In the genomic region with DNA sequence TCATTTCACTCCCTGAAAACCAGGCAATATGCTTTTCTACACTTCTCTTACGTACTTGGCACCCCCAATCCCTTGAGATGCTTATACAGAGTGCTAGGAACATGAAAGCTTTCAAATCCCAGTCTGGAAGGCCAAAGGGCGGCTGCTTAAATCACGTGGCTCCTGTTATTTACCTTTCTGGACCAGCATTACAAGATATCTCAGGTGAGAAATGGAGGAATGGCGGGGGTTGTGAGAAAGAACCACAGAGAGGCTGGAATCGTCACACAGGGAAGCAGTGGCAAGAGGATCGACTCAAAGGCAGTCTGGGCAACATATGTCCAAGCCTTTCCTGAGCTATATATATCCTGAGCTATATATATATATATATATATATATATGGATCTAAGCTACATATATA, we compare ENCODE assay signal across 8 mouse cellular contexts. TPM values are rescaled to one million over a fixed set of nuclear protein-coding genes. Genes with fewer than 3 reads are reported as not detected.
A peak's percentile ranks its signal among the peaks of the same experiment; 100 is the strongest.
DNase-seq lines count a peak whose midpoint lies in the region; ATAC-seq and TF ChIP-seq lines count a peak whose summit lies in the region.

No protein-coding gene starts in this region.

- peak overlapping the region; percentile 85 for H3K4me2 ChIP-seq in liver, embryonic 11.5 days
- peak overlapping the region; percentile 60 for H3K4me2 ChIP-seq in stomach, embryonic 14.5 days (replicated peaks; ENCODE audit: low read depth, low read length)

- no peaks in the 10 kb centered on the region for H3K27me3 ChIP-seq in liver, adult 2 months (ENCODE audit: control insufficient read depth, insufficient read depth, low read length)
- no peaks in the 10 kb centered on the region for H3K27me3 ChIP-seq in liver, embryonic 11.5 days (replicated peaks; ENCODE audit: control insufficient read depth, insufficient read depth, low read length)
- no peaks in the 10 kb centered on the region for H3K27me3 ChIP-seq in stomach, embryonic 14.5 days (ENCODE audit: control insufficient read depth, insufficient read depth, low read length)

- WGBS in liver, adult 2 months, result 18% methylated on average over 6 of the region's 6 CpGs
- 30% methylated on average over 6 of the region's 6 CpGs for WGBS in liver, embryonic 11.5 days
- WGBS in stomach, embryonic 14.5 days, result 15% methylated on average over 6 of the region's 6 CpGs

- peaks cover 22% of the 10 kb centered on the region for H3K79me2 ChIP-seq in liver, adult 2 months (ENCODE audit: control insufficient read depth, insufficient read depth, low read length)

- peak overlapping the region; percentile 92 for H3K9ac ChIP-seq in liver, adult 2 months (ENCODE audit: low read depth, low read length)
- peak overlapping the region; percentile 79 for H3K9ac ChIP-seq in liver, embryonic 11.5 days (ENCODE audit: low read depth, low read length)
- peak overlapping the region; percentile 41 for H3K9ac ChIP-seq in stomach, embryonic 14.5 days (replicated peaks; ENCODE audit: low read depth, low read length)

- H3K4me3 ChIP-seq in liver, adult 2 months (ENCODE audit: insufficient read depth, low read depth, low read length), result peak overlapping the region; percentile 95
- H3K4me3 ChIP-seq in embryonic fibroblast, embryonic 13.5 days (ENCODE audit: insufficient read depth, low read length), result peak overlapping the region; percentile 64; the same call in 1 of the 2 replicates
- peak overlapping the region; percentile 63 for H3K4me3 ChIP-seq in liver, embryonic 11.5 days (ENCODE audit: low read depth, low read length)
- H3K4me3 ChIP-seq in stomach, embryonic 14.5 days (ENCODE audit: low read depth, low read length), result peak overlapping the region; percentile 40

- no peak for TF ChIP-seq CTCF in liver, adult 2 months (IDR thresholded peaks at IDR 0.05; ENCODE audit: low read depth, low read length)
- TF ChIP-seq CTCF in embryonic fibroblast, embryonic 13.5 days (IDR thresholded peaks at IDR 0.05; ENCODE audit: borderline replicate concordance, insufficient read depth, low read length), result no peak

- no peaks in the 10 kb centered on the region for H3K9me3 ChIP-seq in liver, embryonic 11.5 days (ENCODE audit: control insufficient read depth, low read length)
- no peaks in the 10 kb centered on the region for H3K9me3 ChIP-seq in stomach, embryonic 14.5 days (ENCODE audit: control insufficient read depth, low read depth, low read length)

- H3K36me3 ChIP-seq in liver, adult 2 months (ENCODE audit: control insufficient read depth, insufficient read depth, low read length), result peaks cover 11% of the 10 kb centered on the region; the same call in 1 of the 2 replicates
- 0 out of 2 replicates have a peak, but pooled peaks cover 6% of the 10 kb centered on the region for H3K36me3 ChIP-seq in liver, embryonic 11.5 days (ENCODE audit: control insufficient read depth, insufficient read depth, low read length)
- H3K36me3 ChIP-seq in stomach, embryonic 14.5 days (ENCODE audit: control insufficient read depth, insufficient read depth, low read length), result peaks cover 10% of the 10 kb centered on the region

- H3K4me1 ChIP-seq in liver, adult 2 months (ENCODE audit: control insufficient read depth, insufficient read depth, low read length), result peaks cover 20% of the 10 kb centered on the region
- H3K4me1 ChIP-seq in embryonic fibroblast, embryonic 13.5 days (ENCODE audit: control insufficient read depth, insufficient read depth, low read length), result peaks cover 11% of the 10 kb centered on the region; the same call in 1 of the 2 replicates
- peaks cover 20% of the 10 kb centered on the region for H3K4me1 ChIP-seq in liver, embryonic 11.5 days (replicated peaks; ENCODE audit: control insufficient read depth, insufficient read depth, low read length)
- peaks cover 17% of the 10 kb centered on the region for H3K4me1 ChIP-seq in stomach, embryonic 14.5 days (ENCODE audit: control insufficient read depth, insufficient read depth, low read length)

- peak overlapping the region; percentile 94 for H3K27ac ChIP-seq in liver, adult 2 months (replicated peaks; ENCODE audit: insufficient read depth, low read depth, low read length)
- H3K27ac ChIP-seq in embryonic fibroblast, embryonic 13.5 days (ENCODE audit: insufficient read depth, low read length), result no peak overlapping the region
- H3K27ac ChIP-seq in liver, embryonic 11.5 days (ENCODE audit: low read depth, low read length), result peak overlapping the region; percentile 77
- peak overlapping the region; percentile 35; the same call in 1 of the 2 replicates for H3K27ac ChIP-seq in stomach, embryonic 14.5 days (ENCODE audit: low read length)

- 0 out of 2 replicates have a peak, but pooled peaks have one; percentile 23 for TF ChIP-seq POLR2A in liver, adult 2 months (IDR thresholded peaks at IDR 0.05; ENCODE audit: extremely low read depth, insufficient read depth, low read length)
- TF ChIP-seq POLR2A in embryonic fibroblast, embryonic 13.5 days (IDR thresholded peaks at IDR 0.05; ENCODE audit: low read depth, low read length), result no peak

- peak; percentile 80 for DNase-seq in liver, adult 2 months (ENCODE audit: extremely low read depth, low read depth, low spot score)
- DNase-seq in liver, result no peak
- DNase-seq in liver, embryonic 11.5 days (ENCODE audit: low spot score), result no peak
- DNase-seq in thymus, postnatal 0 days (ENCODE audit: low spot score), result no peak
- no peak for DNase-seq in layer of hippocampus, adult 18-20 months (ENCODE audit: low spot score in 2 of 2)
- no peak for DNase-seq in frontal cortex, adult 2 months (ENCODE audit: extremely low spot score in 1 of 2, low spot score in 1 of 2)

- no peak for ATAC-seq in liver, embryonic 11.5 days (replicated peaks; ENCODE audit: low FRiP score)
- ATAC-seq in stomach, embryonic 14.5 days (ENCODE audit: insufficient number of reproducible peaks, insufficient read depth, low FRiP score, low read depth), result no peak

RNA-seq across cellular contexts. Expression of a gene that starts 0.6 kb away (rescaled TPM):
- total RNA-seq in liver, adult 2 months (2014; rRNA removed), result 9.8 and 11.4 TPM in 2 replicates
- 12.4 and 18.3 TPM in 2 replicates for polyA plus RNA-seq in liver, adult 2 months (2012; rRNA removed)
- 16.1 and 18.4 TPM in 2 replicates for polyA plus RNA-seq in embryonic fibroblast, embryonic 13.5 days (2011; ENCODE audit: insufficient read length, low read depth, missing spikeins)
- 6.0 and 7.1 TPM in 2 replicates for polyA plus RNA-seq in liver, embryonic 11.5 days (2014; fragmentation: Nextera tagmentation; extraction: Ambion mirVana)
- polyA plus RNA-seq in stomach, embryonic 14.5 days (2014; fragmentation: Nextera tagmentation; extraction: Ambion mirVana), result 10.1 and 13.3 TPM in 2 replicates
- polyA plus RNA-seq in thymus, postnatal 0 days (2015; fragmentation: Nextera tagmentation; extraction: Ambion mirVana), result 11.2 and 14.7 TPM in 2 replicates
- total RNA-seq in layer of hippocampus, adult 18-20 months (2021), result 10 to 100 TPM; 22.5 to 28.9 TPM
- 8.2 and 9.1 TPM in 2 replicates for polyA plus RNA-seq in frontal cortex, adult 2 months (2012; rRNA removed)

RNA-seq across cellular contexts. Expression of a gene that starts 3.7 kb away (rescaled TPM):
- 60.9 and 111 TPM in 2 replicates for total RNA-seq in liver, adult 2 months (2014; rRNA removed)
- 215 and 228 TPM in 2 replicates for polyA plus RNA-seq in liver, adult 2 months (2012; rRNA removed)
- polyA plus RNA-seq in embryonic fibroblast, embryonic 13.5 days (2011; ENCODE audit: insufficient read length, low read depth, missing spikeins), result 164 and 169 TPM in 2 replicates
- 246 and 259 TPM in 2 replicates for polyA plus RNA-seq in liver, embryonic 11.5 days (2014; fragmentation: Nextera tagmentation; extraction: Ambion mirVana)
- polyA plus RNA-seq in stomach, embryonic 14.5 days (2014; fragmentation: Nextera tagmentation; extraction: Ambion mirVana), result 269 and 270 TPM in 2 replicates
- polyA plus RNA-seq in thymus, postnatal 0 days (2015; fragmentation: Nextera tagmentation; extraction: Ambion mirVana), result 348 and 353 TPM in 2 replicates
- 100 to 1,000 TPM; 179 to 185 TPM for total RNA-seq in layer of hippocampus, adult 18-20 months (2021)
- polyA plus RNA-seq in frontal cortex, adult 2 months (2012; rRNA removed), result 173 and 179 TPM in 2 replicates

RNA-seq across cellular contexts. Expression of a gene that starts 4.3 kb away (rescaled TPM):
- total RNA-seq in liver, adult 2 months (2014; rRNA removed), result 9.6 and 9.8 TPM in 2 replicates
- 10.5 and 11.4 TPM in 2 replicates for polyA plus RNA-seq in liver, adult 2 months (2012; rRNA removed)
- 8.9 and 10.2 TPM in 2 replicates for polyA plus RNA-seq in embryonic fibroblast, embryonic 13.5 days (2011; ENCODE audit: insufficient read length, low read depth, missing spikeins)
- 23.7 and 25.2 TPM in 2 replicates for polyA plus RNA-seq in liver, embryonic 11.5 days (2014; fragmentation: Nextera tagmentation; extraction: Ambion mirVana)
- polyA plus RNA-seq in stomach, embryonic 14.5 days (2014; fragmentation: Nextera tagmentation; extraction: Ambion mirVana), result 20.3 and 21.9 TPM in 2 replicates
- 26.9 and 31.2 TPM in 2 replicates for polyA plus RNA-seq in thymus, postnatal 0 days (2015; fragmentation: Nextera tagmentation; extraction: Ambion mirVana)
- total RNA-seq in layer of hippocampus, adult 18-20 months (2021), result 10 to 100 TPM; 15.2 to 17.1 TPM
- polyA plus RNA-seq in frontal cortex, adult 2 months (2012; rRNA removed), result 18.9 and 20.2 TPM in 2 replicates

RNA-seq across cellular contexts. Expression of a gene that starts 6.3 kb away (rescaled TPM):
- 432 and 465 TPM in 2 replicates for total RNA-seq in liver, adult 2 months (2014; rRNA removed)
- 510 and 575 TPM in 2 replicates for polyA plus RNA-seq in liver, adult 2 months (2012; rRNA removed)
- 0.48 TPM in 1 of 2 replicates, not detected in the other for polyA plus RNA-seq in embryonic fibroblast, embryonic 13.5 days (2011; ENCODE audit: insufficient read length, low read depth, missing spikeins)
- 429 and 459 TPM in 2 replicates for polyA plus RNA-seq in liver, embryonic 11.5 days (2014; fragmentation: Nextera tagmentation; extraction: Ambion mirVana)
- polyA plus RNA-seq in stomach, embryonic 14.5 days (2014; fragmentation: Nextera tagmentation; extraction: Ambion mirVana), result 0.75 and 0.77 TPM in 2 replicates
- polyA plus RNA-seq in thymus, postnatal 0 days (2015; fragmentation: Nextera tagmentation; extraction: Ambion mirVana), result 0.18 and 0.21 TPM in 2 replicates
- total RNA-seq in layer of hippocampus, adult 18-20 months (2021), result not detected
- polyA plus RNA-seq in frontal cortex, adult 2 months (2012; rRNA removed), result 0.40 and 0.78 TPM in 2 replicates

RNA-seq across cellular contexts. Expression of a gene that starts 9.4 kb away (rescaled TPM):
- total RNA-seq in liver, adult 2 months (2014; rRNA removed), result 28.1 and 40.9 TPM in 2 replicates
- polyA plus RNA-seq in liver, adult 2 months (2012; rRNA removed), result 88.4 and 119 TPM in 2 replicates
- polyA plus RNA-seq in embryonic fibroblast, embryonic 13.5 days (2011; ENCODE audit: insufficient read length, low read depth, missing spikeins), result 193 and 196 TPM in 2 replicates
- polyA plus RNA-seq in liver, embryonic 11.5 days (2014; fragmentation: Nextera tagmentation; extraction: Ambion mirVana), result 61.4 and 73.6 TPM in 2 replicates
- polyA plus RNA-seq in stomach, embryonic 14.5 days (2014; fragmentation: Nextera tagmentation; extraction: Ambion mirVana), result 86.5 and 89.0 TPM in 2 replicates
- polyA plus RNA-seq in thymus, postnatal 0 days (2015; fragmentation: Nextera tagmentation; extraction: Ambion mirVana), result 42.3 and 48.0 TPM in 2 replicates
- total RNA-seq in layer of hippocampus, adult 18-20 months (2021), result 100 to 1,000 TPM; 323 to 339 TPM
- 199 and 213 TPM in 2 replicates for polyA plus RNA-seq in frontal cortex, adult 2 months (2012; rRNA removed)

Comparison
In these comparisons a context has a peak if more than half of its experiments do, and no peak if none do; other contexts are left out.
1. H3K4me3 ChIP-seq: peak in every context shown above with its lines; median percentile 95 in liver, adult 2 months; 64 in embryonic fibroblast, embryonic 13.5 days; 63 in liver, embryonic 11.5 days; 40 in stomach, embryonic 14.5 days.
2. H3K9ac ChIP-seq: peak in every context shown above with its lines; median percentile 92 in liver, adult 2 months; 79 in liver, embryonic 11.5 days; 41 in stomach, embryonic 14.5 days.